Mouse (Mus musculus) heart, embryonic 11.5 days (tissue): ENCODE results near the gene Pawr. TPM values are rescaled to one million over a fixed set of nuclear protein-coding genes. Genes with fewer than 3 reads are reported as not detected.

ENCODE experiments used
- ATAC-seq: fragments of 200-750 bp; cut with Nextera tagmentation; replicated peaks from 2 replicates; pipeline ENCODE4 v1.8.0; 2017; ENCODE audit warnings: moderate library complexity; ENCODE audit not compliant: insufficient number of reproducible peaks, low FRiP score, low TSS enrichment
- H3K27ac ChIP-seq: fragments of 300-500 bp; sonication (generic); 2 replicates; pipeline ENCODE4 v1.5.1; 2014; ENCODE audit warnings: mild to moderate bottlenecking, low read depth, low read length
- H3K27me3 ChIP-seq: fragments of 300-500 bp; sonication (generic); 2 replicates; pipeline ENCODE4 v1.6.1; 2014; ENCODE audit warnings: mild to moderate bottlenecking, low read length, mixed read lengths; ENCODE audit not compliant: control insufficient read depth, insufficient read depth
- H3K36me3 ChIP-seq: fragments of 300-500 bp; sonication (generic); 2 replicates; pipeline ENCODE4 v1.6.1; 2014; ENCODE audit warnings: mild to moderate bottlenecking, low read length, moderate library complexity, mixed read lengths; ENCODE audit not compliant: control insufficient read depth, insufficient read depth
- H3K4me1 ChIP-seq: fragments of 300-500 bp; sonication (generic); 2 replicates; pipeline ENCODE4 v1.6.1; 2014; ENCODE audit warnings: low read length; ENCODE audit not compliant: control insufficient read depth, insufficient read depth
- H3K4me2 ChIP-seq: fragments of 300-500 bp; sonication (generic); 2 replicates; pipeline ENCODE4 v1.6.1; 2014; ENCODE audit warnings: mild to moderate bottlenecking, moderate library complexity
- H3K4me3 ChIP-seq: fragments of 300-500 bp; sonication (generic); 2 replicates; pipeline ENCODE4 v1.5.1; 2014; ENCODE audit warnings: low read depth, low read length
- H3K9ac ChIP-seq: fragments of 300-500 bp; sonication (generic); 2 replicates; pipeline ENCODE4 v1.6.1; 2014; ENCODE audit warnings: mild to moderate bottlenecking, low read depth, low read length, moderate library complexity
- H3K9me3 ChIP-seq: fragments of 300-500 bp; sonication (generic); replicated peaks from 2 replicates; pipeline ENCODE4 v1.6.1; 2016; ENCODE audit warnings: low read length; ENCODE audit not compliant: control insufficient read depth
- WGBS: fragments of 180-500 bp; shearing (Covaris S2); extraction: QIAGEN DNeasy Blood & Tissue Kit; methylation state at CpG from one replicate; pipeline ENCODE4 v1.1.7; 2014; ENCODE audit not compliant: insufficient replicate concordance; 5-methylcytosine and 5-hydroxymethylcytosine counted together
- polyA plus RNA-seq: library from polyadenylated mRNA; unstranded; fragments of >200 nt; fragmentation: Nextera tagmentation; extraction: Ambion mirVana; gene quantifications from 2 replicates; pipeline ENCODE4 v1.2.1, GENCODE M21; 2014

Gene Pawr
- polyA plus RNA-seq, result 16.8 and 18.7 TPM in 2 replicates

DNA sequence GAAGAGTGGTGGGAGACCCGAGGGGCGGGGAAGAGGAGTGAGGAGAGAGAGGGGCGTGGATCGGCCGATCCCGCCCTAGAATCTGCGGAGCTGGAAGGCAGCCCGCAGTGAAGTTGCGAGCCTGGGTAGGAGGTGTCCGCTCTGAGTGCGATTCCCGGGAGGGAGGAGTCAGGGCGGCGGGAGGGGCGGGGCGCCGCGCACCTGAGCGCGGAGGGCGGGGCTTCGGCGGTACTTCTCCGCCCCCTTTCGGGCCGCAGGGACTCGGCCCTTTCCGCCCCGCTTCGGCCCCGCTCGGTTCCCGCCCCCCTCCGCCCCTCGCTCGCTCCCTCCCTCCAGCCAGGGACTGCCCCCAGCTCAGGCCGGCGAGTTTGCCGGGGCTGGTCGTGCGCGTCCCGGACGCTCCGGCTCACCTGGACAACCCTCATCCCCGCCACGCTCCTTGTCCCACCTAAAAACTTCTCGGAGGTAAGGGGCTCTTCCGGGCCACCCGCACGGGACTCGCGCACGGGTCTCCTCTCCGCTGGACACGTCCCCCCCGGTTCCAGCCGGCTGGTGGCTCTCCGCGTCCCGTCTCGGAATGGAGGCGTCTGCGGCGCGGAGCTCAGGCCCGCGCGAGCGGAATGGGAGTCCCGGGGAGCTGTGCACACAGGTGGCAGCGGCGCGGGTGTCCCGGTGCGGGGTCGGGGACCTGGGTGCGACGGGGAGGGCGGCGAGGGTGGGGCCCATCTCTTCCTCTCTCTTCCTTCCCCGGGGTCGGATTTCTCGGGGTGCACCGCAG is at the start of gene Pawr:
Pawr (plus strand) TSS at position 338 of the 778 bp plus-strand sequence.
- peak within 1 kb of the TSS; percentile 92 for H3K4me3 ChIP-seq
- H3K9ac ChIP-seq, result peak within 1 kb of the TSS; percentile 94
- peaks cover 9% of the 10 kb centered on the region for H3K27me3 ChIP-seq
- peaks cover 2% of the 10 kb centered on the region; the same call in 1 of the 2 replicates for H3K4me1 ChIP-seq
- H3K4me2 ChIP-seq, result peak within 1 kb of the TSS; percentile 78
- no peaks in the 10 kb centered on the region for H3K36me3 ChIP-seq
- no peaks in the 10 kb centered on the region for H3K9me3 ChIP-seq
- peak; percentile 94 for ATAC-seq
- under 1% methylated on average over 78 of the region's 85 CpGs for WGBS
- peak within 1 kb of the TSS; percentile 83 for H3K27ac ChIP-seq

DNA sequence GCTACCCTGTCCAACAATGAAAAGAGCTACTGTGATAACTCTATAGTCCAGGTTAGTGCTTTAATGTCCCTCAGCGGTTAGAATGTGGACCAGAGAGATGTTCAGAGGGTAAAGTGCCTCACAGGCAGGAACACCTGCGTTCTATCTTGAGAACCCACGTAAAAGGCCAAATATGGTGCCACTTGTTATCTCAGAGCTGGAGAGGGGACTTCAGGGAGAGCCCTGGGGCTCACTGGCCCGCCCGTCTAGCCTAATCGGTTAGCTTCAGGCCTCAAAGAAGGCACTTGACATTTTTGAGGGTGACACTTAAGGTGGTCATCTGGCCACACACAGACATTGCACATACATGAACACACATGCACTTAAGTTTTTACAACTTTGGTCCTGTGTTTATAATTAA is 49.6 kb upstream of the Pawr start:
- no peak overlapping the region for H3K27ac ChIP-seq
- no peak overlapping the region for H3K4me3 ChIP-seq
- H3K9me3 ChIP-seq, result no peaks in the 10 kb centered on the region
- 0 out of 2 replicates have a peak, but pooled peaks have one; percentile 36 for ATAC-seq
- H3K4me2 ChIP-seq, result no peak overlapping the region
- 58% methylated on average over 6 of the region's 6 CpGs for WGBS
- H3K4me1 ChIP-seq, result peaks cover 6% of the 10 kb centered on the region
- H3K36me3 ChIP-seq, result peaks cover 4% of the 10 kb centered on the region
- H3K27me3 ChIP-seq, result no peaks in the 10 kb centered on the region
- no peak overlapping the region for H3K9ac ChIP-seq

- ATAC-seq, result no peak
- 94% methylated on average over 2 of the region's 2 CpGs for WGBS
These were observed 48.5 kb upstream of the Pawr start for GRCm38 (mm10) chr10:108283418-108283817.

DNA sequence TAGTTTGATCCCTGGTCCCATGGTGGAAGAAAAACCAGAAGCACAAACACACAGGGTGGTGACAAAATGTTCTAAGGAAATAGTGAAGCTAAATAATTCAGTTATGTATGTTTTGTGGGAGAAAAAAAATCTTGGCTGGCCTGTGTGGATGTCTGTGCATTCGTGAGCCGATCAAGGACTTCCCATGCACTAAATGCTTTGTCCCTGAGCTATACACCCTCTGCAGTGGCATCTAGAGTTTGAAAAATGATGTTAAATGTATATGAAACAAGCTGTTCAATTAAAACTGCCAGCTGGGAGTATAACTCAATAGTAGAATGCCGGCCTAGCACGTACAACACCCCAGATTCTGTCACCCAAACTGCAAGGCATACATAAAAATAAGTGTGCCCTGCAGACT is 48.1 kb upstream of the Pawr start:
- Histone ChIP-seq H3K27me3 (no peaks in the 10 kb centered on the region), H3K9me3 (no peaks in the 10 kb centered on the region), H3K9ac (no peak overlapping the region), H3K36me3 (no peaks in the 10 kb centered on the region; the same call in none of the 2 replicates), H3K4me3 (no peak overlapping the region), H3K4me2 (no peak overlapping the region), H3K27ac (no peak overlapping the region), H3K4me1 (peaks cover 6% of the 10 kb centered on the region)
- 93% methylated on average over 4 of the region's 4 CpGs for WGBS
- no peak for ATAC-seq

More at GRCm38 (mm10) chr10:108283418-108283817, 48.5 kb upstream of the Pawr start:
- Histone ChIP-seq H3K4me3 (no peak overlapping the region), H3K27me3 (no peaks in the 10 kb centered on the region), H3K27ac (no peak overlapping the region), H3K4me1 (peaks cover 6% of the 10 kb centered on the region), H3K4me2 (no peak overlapping the region), H3K9me3 (no peaks in the 10 kb centered on the region), H3K9ac (no peak overlapping the region), H3K36me3 (no peaks in the 10 kb centered on the region; the same call in none of the 2 replicates)

- Histone ChIP-seq H3K27ac (no peak overlapping the region), H3K4me1 (peaks cover 6% of the 10 kb centered on the region), H3K9ac (no peak overlapping the region), H3K4me2 (no peak overlapping the region), H3K4me3 (no peak overlapping the region), H3K27me3 (no peaks in the 10 kb centered on the region), H3K9me3 (no peaks in the 10 kb centered on the region), H3K36me3 (no peaks in the 10 kb centered on the region; the same call in none of the 2 replicates)
- no peak for ATAC-seq
- WGBS, result 91% methylated on average over 4 of the region's 4 CpGs
These were observed 47.5 kb upstream of the Pawr start for GRCm38 (mm10) chr10:108284445-108284844.

DNA sequence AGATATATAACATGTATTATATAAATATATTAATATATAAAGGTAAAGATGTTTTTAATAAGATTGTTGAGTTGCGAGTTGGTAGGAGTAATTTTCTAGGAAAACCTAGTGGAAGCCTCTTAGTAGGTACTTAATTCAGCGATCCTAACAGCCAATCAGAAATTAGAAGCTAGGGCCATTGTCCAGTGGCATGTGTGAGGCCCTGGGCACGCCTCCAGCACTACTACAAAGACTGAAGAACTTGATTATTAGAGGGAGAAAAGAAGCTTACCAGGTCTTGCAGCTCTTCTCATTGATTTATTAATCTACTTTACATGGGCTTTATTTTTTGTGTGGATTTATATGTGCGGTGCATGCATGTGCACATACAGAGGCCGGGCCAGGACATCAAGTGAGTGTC is 46.9 kb upstream of the Pawr start:
- Histone ChIP-seq H3K4me3 (no peak overlapping the region), H3K27ac (no peak overlapping the region), H3K4me2 (no peak overlapping the region), H3K36me3 (no peaks in the 10 kb centered on the region; the same call in none of the 2 replicates), H3K9ac (no peak overlapping the region), H3K27me3 (no peaks in the 10 kb centered on the region), H3K9me3 (no peaks in the 10 kb centered on the region), H3K4me1 (peaks cover 6% of the 10 kb centered on the region)
- 88% methylated on average over 5 of the region's 5 CpGs for WGBS
- no peak for ATAC-seq

DNA sequence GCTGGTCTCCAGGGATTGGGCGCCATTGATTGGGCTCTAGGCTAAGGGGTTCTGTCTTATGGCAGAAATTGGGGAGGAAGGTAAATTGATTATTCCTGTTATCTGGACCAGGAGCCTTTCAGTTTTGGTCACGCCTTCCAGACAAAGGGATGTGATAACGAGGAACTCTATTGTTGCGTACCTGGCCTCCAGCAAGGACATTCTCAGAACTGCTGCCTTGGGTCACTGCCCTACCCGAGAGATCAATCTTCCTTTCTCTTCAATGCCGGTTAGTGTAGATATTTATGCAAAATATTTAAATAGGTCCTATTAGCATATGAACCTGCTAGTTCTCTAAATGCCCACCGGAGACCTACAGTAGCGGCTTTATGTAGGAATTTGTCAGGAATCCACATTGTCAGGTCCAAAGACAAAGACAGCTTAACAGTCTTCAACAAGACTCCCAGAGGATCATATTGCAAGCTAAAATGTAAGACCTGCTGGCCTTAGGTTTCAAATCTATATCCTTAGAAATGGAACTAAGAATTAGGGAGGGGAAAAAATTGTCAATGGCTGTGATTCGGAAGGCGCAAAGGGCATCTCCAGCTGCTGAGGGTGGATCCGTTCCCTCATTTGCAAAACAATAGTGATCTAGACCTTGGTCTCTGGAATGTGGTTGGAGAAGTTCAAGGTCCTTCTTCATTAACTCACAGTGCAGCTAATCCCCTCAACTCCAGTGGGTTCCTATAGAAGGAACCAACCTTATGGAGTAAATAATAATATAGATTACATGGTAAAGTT is 45.1 kb upstream of the Pawr start:
- H3K27ac ChIP-seq, result no peak overlapping the region
- no peak for ATAC-seq
- no peak overlapping the region for H3K4me2 ChIP-seq
- H3K9ac ChIP-seq, result no peak overlapping the region
- 71% methylated on average over 11 of the region's 11 CpGs for WGBS
- H3K27me3 ChIP-seq, result no peaks in the 10 kb centered on the region
- no peaks in the 10 kb centered on the region; the same call in 1 of the 2 replicates for H3K36me3 ChIP-seq
- H3K9me3 ChIP-seq, result no peaks in the 10 kb centered on the region
- H3K4me1 ChIP-seq, result peaks cover 5% of the 10 kb centered on the region
- no peak overlapping the region for H3K4me3 ChIP-seq

DNA sequence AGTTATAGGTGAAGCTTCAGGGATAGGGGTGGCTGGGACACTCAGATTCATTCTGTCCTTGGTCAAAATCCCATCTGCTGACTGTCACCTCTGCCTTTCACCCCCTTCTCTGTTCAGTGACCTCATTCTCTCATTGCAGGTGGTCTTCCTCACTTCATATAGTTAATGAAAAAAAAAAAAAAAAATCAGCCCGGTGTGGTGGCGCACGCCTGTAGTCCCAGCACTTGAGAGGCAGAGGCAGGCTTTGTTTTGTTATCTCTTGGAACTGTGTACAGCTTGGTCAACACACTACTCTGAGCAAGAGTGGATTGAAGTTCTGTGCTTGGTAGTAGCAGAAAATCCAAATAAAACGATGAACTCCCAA is 44.5 kb upstream of the Pawr start:
- 70% methylated on average over 4 of the region's 4 CpGs for WGBS
- Histone ChIP-seq H3K36me3 (no peaks in the 10 kb centered on the region), H3K4me2 (no peak overlapping the region), H3K27ac (no peak overlapping the region), H3K9ac (no peak overlapping the region), H3K27me3 (no peaks in the 10 kb centered on the region), H3K4me1 (no peaks in the 10 kb centered on the region; the same call in 1 of the 2 replicates), H3K9me3 (no peaks in the 10 kb centered on the region), H3K4me3 (no peak overlapping the region)
- no peak for ATAC-seq
